Mouse (Mus musculus): Measurements from ENCODE around the gene Hist3h2a. TPM values are rescaled to one million over a fixed set of nuclear protein-coding genes. Genes with fewer than 3 reads are reported as not detected.

Gene Hist3h2a
- 10 to 100 TPM; 37.1 to 42.7 TPM for total RNA-seq (2021)
- long read RNA-seq, experiment 1, transcript Hist3h2a-201 (1 exons, 2,146 nt) = major isoform, 21 of 21 reads
- long read RNA-seq, experiment 1, partial matches to known transcripts = 0 of 21 reads
- long read RNA-seq, experiment 1, other reads (novel, unspliced or antisense) = 0 of 21 reads
- long read RNA-seq, experiment 2, transcript Hist3h2a-201 (1 exons, 2,146 nt) = major isoform, 21 of 21 reads
- long read RNA-seq, experiment 2, partial matches to known transcripts = 0 of 21 reads
- long read RNA-seq, experiment 2, other reads (novel, unspliced or antisense) = 0 of 21 reads

DNA sequence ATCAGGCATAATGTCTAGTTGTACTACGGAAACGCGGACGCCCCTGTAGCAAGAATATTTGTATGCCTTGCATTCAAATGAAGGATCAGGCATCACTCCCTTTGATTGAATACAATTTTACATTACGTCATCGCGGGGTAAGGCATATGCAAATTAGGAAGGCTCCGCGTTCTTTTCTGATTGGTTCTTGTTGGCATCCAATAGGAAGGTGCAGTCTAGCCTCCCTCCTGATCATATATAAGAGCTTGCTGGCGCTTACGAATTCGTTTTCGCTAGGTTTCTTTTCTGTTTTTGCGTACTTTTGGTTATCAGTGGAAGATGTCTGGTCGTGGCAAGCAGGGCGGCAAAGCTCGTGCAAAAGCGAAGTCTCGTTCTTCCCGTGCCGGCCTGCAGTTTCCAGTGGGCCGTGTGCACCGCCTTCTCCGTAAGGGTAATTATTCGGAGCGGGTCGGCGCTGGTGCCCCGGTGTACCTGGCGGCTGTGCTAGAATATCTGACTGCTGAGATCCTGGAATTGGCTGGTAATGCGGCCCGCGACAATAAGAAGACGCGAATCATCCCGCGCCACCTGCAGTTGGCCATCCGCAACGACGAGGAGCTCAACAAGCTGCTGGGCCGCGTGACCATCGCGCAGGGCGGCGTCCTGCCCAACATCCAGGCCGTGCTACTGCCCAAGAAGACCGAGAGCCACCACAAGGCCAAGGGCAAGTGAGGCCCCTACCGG is at the start of gene Hist3h2a, which contains the start of gene Trim17:
Hist3h2a (plus strand) TSS at position 266 of the 723 bp plus-strand sequence.
Trim17 (plus strand) TSS at position 266 of the 723 bp plus-strand sequence.
- peak; percentile 61 to 85 for DNase-seq (ENCODE audit: low spot score in 2 of 2)

DNA sequence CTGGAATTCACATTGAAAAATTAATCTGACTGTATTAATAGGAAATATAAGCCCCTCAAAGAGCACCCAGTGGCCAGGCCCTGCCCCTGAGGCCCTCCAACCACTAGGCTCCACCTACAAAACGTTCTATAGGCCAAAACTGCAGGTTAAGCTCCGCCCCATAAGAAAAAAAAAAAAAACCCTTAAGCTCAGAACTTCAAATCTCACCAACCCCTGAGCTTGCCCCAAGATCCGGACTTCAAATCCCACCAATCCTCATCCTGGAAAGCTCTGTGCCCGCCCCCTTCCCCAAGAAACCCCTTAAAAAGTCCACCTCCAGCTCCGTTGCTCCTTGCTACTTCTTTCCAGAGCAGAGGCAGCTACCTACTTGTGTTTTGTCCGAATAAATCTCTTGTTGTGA is 49.6 kb upstream of the Hist3h2a start:
- DNase-seq (ENCODE audit: low spot score in 2 of 2) = no peak

DNA sequence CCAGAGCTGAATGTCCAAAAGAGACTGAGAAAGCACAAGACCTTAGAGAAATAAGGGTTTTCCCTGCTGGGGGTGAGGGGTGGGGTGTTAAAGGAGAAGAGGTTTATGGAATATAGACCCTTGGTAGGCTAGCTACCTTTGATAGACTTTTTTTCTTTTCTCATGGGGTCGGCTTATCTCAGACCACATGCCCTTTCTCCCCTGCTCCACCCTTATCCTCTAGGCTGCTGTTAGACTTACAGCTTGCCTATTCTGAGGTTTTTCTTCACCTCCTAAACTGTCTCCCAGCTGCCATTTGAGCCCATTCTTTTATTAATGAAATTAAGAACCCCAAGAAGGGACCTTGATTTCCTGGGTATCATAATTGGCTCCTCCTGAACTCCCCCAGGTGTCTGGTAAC is 40.7 kb upstream of the Hist3h2a start:
- no peak for DNase-seq (ENCODE audit: low spot score in 2 of 2)

DNA sequence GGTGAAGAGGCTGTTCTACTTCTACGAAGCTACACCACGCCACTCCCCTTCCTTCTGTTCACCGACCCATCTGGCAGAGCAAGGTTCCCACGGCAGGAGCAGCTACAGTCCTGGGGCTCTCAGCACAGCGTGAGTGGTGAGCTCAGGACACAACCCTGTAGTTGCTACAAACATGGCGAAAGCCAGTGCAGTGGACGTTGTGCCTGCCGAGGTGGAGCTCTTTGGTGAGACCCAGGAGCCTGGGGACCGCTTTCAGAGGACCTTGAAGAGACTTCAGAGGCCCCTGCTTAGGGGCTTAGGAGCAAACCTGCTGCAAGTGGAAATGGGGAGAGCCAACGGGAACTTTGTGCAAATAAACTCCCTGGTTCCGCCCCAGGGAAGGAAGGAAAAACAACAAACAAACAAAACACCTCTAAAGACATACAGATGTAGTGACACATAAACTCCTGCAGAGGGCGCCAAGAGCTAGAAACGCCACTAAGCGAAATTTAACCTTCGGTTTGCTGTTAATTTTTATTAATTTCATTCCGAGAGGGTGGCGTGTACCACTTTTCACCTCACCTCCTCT is 39.9 kb upstream of the Hist3h2a start:
- no peak for DNase-seq (ENCODE audit: low spot score in 2 of 2)

DNA sequence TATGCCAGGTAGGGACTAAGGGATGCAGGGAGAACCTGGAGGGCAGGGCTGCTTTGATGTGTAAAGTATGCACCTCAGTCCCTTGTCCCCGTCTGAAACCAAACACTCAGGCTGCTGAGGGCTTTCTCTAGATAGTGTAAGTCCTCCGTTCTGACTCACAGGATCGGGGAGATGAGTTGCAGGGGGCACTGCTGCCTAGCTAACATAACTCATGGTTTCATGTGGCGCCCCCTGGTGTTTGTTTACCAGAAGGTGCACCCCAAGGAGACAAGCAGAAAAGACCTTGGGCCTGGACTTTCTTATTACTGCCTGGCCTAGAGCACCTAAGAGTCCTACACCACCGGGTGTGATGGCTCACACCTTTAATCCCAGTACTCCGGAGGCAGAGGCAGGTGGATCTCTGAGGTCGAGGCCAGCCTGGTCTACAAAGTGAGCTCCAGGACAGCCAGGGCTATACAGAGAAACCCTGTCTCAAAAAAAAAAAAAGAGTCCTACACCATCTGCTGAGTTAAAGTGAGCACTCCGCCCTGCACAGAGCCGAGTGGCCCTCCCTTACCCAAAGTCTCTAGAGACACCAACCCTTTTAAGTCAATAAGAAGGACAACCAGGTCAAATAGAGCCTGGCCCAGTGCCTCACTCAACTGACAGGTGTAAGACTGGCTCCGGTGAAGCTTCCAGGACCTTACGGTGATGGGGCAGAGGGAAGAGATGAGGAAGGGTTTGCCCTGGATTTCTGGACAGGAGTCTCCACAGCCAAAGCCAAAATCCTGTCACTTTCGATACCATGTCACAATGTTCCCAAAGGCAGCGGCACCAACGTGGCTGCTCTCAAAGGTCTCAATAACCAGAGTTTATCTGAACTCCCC is 37.4 kb upstream of the Hist3h2a start:
- peak; percentile 24 to 43 for DNase-seq (ENCODE audit: low spot score in 2 of 2)

DNA sequence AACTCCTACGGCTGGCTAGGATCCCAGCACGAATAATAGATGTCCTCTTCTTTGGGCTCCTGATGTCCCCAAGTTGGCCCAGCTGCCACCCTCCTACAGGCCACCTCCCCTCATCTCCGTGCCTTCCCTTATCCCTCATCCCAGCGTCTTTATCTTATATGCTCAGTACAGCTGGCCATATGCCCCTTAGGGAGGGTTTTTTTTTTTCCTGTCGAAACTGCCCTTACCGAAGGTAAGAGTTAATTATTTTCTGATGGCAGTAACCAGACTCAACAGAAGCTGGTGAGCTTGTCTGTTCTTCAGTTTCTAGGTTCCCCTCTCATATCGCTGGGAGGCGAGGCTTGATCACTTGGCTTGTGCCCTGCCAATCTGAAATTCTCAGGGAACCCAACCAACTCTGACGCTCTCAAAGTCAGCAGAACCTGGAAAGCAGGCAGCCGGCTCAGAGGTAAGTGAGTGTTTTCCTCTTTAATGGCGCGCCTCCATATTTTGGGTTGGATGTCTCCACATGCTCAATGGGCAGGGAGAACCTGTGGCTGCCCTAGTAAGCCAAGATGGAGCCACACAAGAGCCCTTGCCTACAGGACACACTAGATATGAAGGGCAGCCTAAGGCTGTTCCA is 36.6 kb upstream of the Hist3h2a start, which contains the start of gene Btnl10:
Btnl10 (plus strand) TSS at position 164 of the 622 bp plus-strand sequence.
- no peak for DNase-seq (ENCODE audit: low spot score in 2 of 2)

DNA sequence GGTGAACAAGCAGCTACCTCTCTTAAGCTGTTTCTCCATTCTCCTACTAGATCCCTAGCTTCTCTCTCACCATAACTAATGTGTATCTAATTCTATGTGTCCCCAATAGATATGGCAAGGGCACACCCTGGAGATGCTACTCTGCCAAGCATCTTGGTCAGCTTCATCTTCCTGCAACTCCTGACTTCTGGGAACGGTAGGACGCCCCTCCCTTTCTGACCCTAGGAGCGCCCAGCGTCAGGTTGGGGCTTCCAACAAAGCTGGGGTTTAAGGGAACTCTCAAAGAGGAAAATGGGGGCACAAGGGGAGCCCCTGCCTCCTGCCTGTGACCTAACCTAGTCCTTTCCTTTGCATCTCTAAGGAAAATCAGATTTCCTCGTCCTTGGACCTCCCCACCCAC is 35.7 kb upstream of the Hist3h2a start:
- DNase-seq (ENCODE audit: low spot score in 2 of 2) = no peak

DNA sequence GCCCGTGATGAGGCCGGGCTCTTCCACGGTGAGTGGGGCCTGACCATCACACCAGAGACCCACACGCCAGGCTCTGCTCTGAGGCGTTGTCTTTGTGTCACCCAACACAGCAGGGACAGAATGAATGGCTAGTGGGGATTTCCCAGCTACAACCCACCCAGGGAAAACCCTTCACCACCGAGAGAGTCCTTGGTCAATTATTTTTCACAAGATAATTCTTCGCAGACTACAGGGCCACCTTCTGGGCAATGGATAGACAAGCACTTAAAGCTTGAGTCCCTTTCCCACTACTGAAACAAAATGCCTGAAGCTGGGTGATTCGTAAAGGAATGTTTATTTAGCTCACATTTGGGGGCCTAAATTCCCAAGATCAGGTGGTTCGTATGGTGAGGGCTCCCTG is 32.1 kb upstream of the Hist3h2a start:
- DNase-seq (ENCODE audit: low spot score in 2 of 2) = no peak

DNA sequence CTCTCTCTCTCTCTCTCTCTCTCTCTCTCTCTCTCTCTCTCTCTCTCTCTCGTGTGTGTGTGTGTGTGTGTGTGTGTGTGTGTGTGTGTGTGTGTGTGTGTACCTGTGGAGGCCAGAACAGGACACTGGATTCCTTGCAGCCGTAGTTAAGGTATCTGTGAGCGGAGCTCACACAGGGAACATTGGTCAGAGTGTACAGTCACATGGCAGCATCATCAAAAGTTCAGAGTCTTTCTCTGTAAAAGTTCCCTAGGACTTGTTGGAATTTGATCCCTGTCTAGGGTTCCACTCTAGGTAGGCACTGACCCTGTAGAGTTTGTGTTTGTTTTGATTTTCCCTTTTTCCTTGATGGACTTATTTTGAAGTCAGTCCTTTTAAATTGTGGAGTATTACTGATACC is 27.8 kb upstream of the Hist3h2a start:
- no peak for DNase-seq (ENCODE audit: low spot score in 2 of 2)

DNA sequence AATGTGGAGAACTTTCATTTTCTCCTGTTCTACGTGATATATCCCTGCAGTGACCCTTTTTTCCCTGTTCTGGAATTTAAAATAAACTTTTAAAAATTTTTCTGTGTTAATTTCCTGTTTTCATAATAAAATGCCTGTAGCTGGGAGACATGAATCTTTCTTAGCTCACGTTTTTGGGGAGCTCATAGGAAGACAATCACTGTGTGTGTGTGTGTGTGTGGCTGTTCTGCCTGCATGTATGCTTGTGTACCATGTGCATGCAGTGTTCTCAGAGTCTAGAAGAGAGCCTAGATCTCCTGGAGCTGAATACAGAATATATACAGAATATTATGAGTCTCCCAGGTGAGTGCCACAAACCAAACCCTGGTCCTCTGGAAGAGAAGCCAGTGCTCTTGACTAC is 27.4 kb upstream of the Hist3h2a start:
- DNase-seq (ENCODE audit: low spot score in 2 of 2) = no peak

DNA sequence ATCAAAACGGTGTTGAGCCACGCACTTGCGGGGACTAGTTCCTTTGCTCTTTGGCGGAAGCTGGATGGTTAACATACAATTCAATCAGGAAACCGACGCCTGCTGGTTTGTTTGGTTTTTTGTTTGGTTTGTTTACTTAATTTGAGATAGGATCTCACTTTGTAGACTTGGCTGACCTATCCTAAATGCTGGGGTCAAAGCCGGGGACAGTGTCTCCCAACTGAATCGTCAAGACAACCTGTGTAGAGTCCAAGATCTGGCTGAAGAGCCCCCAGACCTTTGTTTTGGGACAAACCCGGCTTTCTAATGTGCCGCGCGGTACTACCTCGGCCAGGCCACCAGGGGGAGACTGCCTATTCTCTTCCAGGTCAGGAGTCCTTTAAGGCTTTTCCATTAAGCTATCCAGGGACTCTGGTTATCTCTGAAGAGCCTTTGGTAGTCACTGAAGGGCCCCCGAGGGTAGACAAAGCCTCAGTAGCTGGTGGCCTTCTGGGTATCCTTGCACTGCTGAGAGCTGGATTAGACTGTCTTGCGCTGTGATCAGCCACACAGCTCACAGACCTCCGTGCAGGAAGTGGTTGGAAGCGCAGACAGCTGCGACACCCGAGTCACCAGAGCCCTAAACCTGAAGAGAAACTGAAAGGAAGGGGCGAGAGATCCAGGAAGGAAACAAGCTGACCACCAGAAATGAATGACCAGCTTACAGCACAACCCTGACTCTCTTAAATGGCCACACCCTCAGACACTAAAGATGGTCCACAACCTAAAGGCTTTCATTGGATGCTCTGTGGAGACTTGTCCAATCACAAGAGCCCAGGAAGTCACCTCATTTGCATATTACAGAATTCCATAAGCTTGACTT is 26.5 kb upstream of the Hist3h2a start:
- DNase-seq (ENCODE audit: low spot score in 2 of 2) = peak in 1 of 2 experiments; percentile 47

DNA sequence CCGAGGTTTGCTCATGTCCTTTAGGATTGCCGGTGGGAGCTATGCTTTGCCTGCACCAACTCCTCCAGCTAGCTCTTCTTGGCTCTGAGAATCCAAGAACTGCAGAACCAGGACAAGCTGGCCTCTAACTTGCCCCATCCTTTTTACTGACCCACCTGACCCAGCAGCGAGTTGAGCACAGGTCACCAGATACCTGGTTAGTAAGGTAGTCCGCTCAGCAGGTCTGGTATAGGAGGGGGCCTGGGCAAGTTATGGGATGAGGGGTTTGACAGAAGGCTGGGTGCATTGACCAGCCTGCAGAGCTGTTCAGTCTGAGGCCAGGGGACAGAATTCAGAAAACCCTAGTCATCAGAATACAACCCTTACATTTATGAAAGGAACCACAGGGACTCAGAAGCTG is 25.4 kb upstream of the Hist3h2a start:
- DNase-seq (ENCODE audit: low spot score in 2 of 2) = no peak

DNA sequence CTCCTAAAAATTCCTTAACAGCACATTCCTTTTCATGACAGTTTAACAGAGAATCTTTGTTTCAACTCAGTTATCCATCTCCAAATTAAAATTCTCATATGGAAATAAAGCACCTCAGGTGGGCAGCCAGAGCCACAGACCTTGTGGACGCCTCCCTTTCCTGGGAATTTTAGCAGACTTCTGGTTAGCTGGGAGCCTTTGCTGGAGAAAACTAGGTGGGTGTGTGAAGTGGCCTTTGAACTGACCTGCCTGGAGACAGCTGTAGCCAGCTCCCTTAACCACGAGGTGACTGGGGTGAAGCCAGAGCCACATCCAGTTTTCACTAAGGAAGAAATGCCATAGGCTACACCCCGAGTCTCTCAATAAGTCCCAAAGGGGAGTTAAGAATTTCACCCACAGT is 24.8 kb upstream of the Hist3h2a start:
- DNase-seq (ENCODE audit: low spot score in 2 of 2) = no peak

DNA sequence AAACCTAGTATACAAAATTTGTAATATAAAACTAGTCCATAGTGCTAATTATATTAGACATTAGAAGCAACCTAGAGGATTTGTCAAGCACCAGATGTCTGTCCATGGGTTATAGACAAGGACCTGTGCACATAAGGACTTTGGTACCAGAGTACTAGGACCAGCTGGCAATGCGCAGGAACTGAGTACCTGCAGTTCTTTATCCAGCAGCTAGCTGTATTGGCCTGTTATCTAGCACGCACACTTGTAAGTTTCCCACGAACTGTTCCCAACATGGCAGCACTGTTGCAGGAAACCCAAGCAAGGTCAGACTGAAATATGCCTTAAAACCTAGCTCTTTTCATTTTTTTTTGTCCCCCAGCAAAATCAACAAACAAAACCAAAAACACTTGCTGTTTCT is 24.2 kb upstream of the Hist3h2a start:
- DNase-seq (ENCODE audit: low spot score in 2 of 2) = no peak

DNA sequence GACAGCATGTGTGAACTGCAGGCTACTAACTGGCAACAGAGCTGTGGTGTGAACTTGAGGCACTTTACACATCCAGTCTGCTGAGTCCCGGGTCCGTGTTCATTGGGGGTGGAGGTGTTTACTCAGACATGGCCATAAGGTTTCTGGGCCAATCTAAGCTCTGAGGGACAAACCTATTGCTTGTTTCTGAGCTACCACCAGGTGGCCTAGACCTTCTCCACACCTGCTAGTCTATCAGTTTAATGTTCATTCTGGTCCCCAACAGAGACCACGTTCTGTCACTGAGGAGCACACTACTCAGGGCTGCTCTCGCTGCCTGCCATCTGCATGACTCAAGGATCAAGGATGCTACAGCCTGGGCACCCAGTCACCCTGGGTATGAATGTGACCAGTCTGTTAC is 22.9 kb upstream of the Hist3h2a start:
- DNase-seq (ENCODE audit: low spot score in 2 of 2) = no peak

DNA sequence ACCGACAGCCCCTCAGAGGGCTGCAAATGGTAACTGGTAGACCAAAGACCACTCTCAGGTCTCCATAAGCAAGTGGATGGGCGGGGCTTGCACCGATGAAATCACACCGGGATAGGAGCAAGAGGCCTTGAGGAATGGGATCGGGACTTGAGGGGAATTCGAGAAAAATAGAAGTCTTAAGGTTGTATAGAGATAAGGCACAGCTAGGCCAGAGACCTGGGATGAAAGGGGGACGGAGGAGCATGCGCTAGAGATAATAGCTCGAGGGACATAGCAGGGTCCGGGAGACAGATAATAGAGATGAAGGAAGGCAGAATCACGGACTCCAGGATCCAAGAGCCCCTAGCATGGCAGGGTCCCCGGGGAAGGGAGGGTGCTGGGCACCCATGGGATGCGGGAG is 16.6 kb upstream of the Hist3h2a start:
- DNase-seq (ENCODE audit: low spot score in 2 of 2) = no peak

DNA sequence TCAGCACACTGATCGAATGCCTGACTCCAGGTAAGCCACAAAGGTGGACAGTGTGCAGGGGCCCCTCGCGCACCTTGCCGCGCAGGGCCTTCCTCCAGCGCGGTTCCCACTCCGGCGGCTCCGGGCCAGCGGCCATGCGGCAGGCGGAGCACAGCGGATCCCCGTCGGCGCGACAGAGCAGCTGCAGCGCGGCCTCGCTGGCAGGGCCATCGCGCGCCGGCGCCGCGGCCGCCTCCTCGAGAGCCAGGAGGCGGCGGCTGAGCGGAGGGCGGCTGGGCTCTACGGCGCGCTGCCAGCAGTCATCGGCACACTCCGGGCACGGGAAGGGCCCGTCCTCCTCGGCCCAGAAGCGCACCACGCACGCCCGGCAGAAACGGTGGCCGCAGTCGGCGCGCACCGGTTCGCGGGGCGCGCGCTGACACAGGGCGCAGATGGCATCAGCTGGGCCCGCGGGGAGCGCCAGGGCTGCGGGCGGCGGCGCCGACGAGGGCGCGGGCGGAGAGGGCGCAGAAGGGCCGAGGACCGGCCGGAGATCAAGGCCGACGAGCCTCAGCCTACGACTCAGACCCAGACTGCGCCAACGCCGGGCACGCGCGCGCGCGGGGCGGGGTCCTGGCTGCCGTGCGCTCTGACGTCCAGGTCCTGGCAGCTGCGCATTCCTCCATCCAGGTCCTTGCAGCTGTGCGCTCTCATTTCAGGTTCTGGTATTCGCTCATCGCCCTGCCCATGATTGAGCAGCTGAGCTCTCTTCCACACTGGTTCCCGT is 16.0 kb upstream of the Hist3h2a start, which contains the start of gene Rnf187:
Rnf187 (minus strand) TSS at position 595 of the 766 bp plus-strand sequence.
- DNase-seq (ENCODE audit: low spot score in 2 of 2) = peak; percentile 83 to 90

DNA sequence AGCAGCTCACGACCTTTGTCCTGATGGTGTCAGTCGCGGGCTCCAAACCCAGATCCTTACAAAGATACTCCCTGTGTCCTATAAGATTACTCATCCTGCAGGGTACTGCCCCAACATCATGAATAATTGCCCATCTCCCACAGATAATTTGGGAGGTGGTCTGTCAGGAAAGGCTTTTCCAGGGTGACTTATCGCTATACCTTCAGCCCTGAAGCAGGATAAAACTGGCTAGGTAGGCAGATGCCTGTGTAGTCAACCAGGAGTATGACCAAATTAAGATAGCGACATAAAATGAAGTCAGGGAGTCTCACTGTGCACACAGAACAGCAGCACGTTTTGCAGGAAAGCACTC is 15.4 kb upstream of the Hist3h2a start:
- no peak for DNase-seq (ENCODE audit: low spot score in 2 of 2)

DNA sequence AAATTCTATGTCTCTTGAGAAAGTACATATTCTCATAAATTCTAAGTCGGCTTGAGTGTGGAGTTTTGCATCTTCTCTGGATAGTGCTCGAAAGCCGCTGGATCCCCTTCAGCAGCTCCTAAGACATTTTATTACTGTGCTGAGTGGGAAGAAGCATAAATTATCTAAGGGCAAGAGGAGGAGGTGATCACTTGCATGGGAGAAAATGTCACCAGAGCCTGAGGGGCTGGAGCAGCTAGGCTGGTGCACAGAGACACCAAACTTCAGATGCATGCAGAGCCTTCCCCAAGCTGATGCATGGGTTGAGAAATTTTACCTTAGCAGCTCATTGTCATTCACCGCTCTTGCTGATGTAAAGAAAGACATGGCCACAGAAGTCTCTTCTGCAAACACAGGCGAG is 10.3 kb upstream of the Hist3h2a start:
- no peak for DNase-seq (ENCODE audit: low spot score in 2 of 2)

Data from gastrocnemius, postnatal 4 days (tissue).